In the genomic region with DNA sequence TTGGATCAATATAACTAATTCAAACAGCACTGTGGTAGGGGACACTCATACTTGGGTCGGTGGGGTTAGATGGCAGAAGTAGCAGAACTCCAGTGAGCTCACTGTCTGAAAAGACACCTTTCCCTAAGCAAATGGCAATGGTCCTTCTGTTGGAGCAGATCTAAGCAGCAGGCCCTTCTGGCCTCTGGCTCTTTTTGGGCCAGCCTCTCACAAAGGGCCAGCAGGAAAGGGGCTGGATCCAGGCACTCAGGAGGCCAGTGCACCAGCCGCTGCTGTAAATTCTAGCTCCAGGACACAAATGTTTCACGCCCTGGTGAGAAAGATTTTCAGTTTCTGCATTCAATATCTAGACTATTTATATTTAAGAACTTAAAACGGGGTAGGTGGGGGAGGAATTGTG, we compare ENCODE assay signal across 16 mouse cellular contexts.
DNase-seq lines count a peak whose midpoint lies in the region; ATAC-seq and TF ChIP-seq lines count a peak whose summit lies in the region.
"Had no signal": no experiment of that assay in that cellular context is flagged by ENCODE, and none has a peak within 500 bp of the region (broad histone marks: within the 10 kb centered on the region; RNA-seq: fewer than 3 reads in every experiment).

No protein-coding gene starts in this region.

- peak; percentile 40 for DNase-seq in heart, adult 11 months
- DNase-seq in heart, postnatal 36 days = no peak
- no peak for DNase-seq in kidney, postnatal 0 days (ENCODE audit: low spot score)
- no peak for DNase-seq in kidney, adult 8-10 months
- DNase-seq in cerebellum, adult 11 months = peak; percentile 61
- DNase-seq in cerebellum, postnatal 14 days = peak; percentile 75 to 78
- DNase-seq in left cerebral cortex, adult 8-10 months (ENCODE audit: low spot score in 2 of 2) = no peak
- no peak for DNase-seq in gastrocnemius, postnatal 25 days
- DNase-seq: adrenal gland, postnatal 14 days; gastrocnemius, postnatal 36 days; heart, postnatal 4 days; kidney, adult 18-20 months; lung, adult 2 months; thymus, adult 2 months had no signal

- 56% methylated on average over 4 of the region's 4 CpGs for WGBS in kidney, postnatal 0 days

- no peaks in the 10 kb centered on the region for H3K9me3 ChIP-seq in kidney, postnatal 0 days (replicated peaks; ENCODE audit: low read length)
- H3K9me3 ChIP-seq: heart, embryonic 12.5 days; neural tube, embryonic 12.5 days had no signal

- no peaks in the 10 kb centered on the region for H3K27me3 ChIP-seq in kidney, postnatal 0 days (ENCODE audit: insufficient read depth, low read length)
- H3K27me3 ChIP-seq: heart, embryonic 12.5 days; neural tube, embryonic 12.5 days had no signal

- H3K27ac ChIP-seq in kidney, postnatal 0 days = peak overlapping the region; percentile 62; the same call in 1 of the 2 replicates
- H3K27ac ChIP-seq: neural tube, embryonic 12.5 days had no signal

- no peak overlapping the region for H3K4me3 ChIP-seq in kidney, postnatal 0 days (replicated peaks; ENCODE audit: low read depth, low read length)
- H3K4me3 ChIP-seq: heart, embryonic 12.5 days; neural tube, embryonic 12.5 days had no signal

- H3K4me1 ChIP-seq in kidney, postnatal 0 days (replicated peaks; ENCODE audit: insufficient read depth, low read length) = no peaks in the 10 kb centered on the region

- H3K36me3 ChIP-seq in kidney, postnatal 0 days (ENCODE audit: insufficient read depth, low read length) = no peaks in the 10 kb centered on the region
- H3K36me3 ChIP-seq: heart, embryonic 12.5 days; neural tube, embryonic 12.5 days had no signal

- no peak for ATAC-seq in kidney, postnatal 0 days (replicated peaks; ENCODE audit: low FRiP score, low read depth)

- intact Hi-C loops in heart, postnatal 36 days (cut with DNase I) = no loop called here

- no peak for TF ChIP-seq CTCF in kidney, postnatal 0 days (IDR thresholded peaks at IDR 0.05; ENCODE audit: low read depth)

- H3K9ac ChIP-seq in kidney, postnatal 0 days (ENCODE audit: low read depth, low read length) = no peak overlapping the region
- H3K9ac ChIP-seq: heart, embryonic 12.5 days; neural tube, embryonic 12.5 days had no signal

- H3K4me2 ChIP-seq in kidney, postnatal 0 days (ENCODE audit: low read length) = no peak overlapping the region
- H3K4me2 ChIP-seq: heart, embryonic 12.5 days; neural tube, embryonic 12.5 days had no signal

Comparison
In these comparisons a context has a peak if more than half of its experiments do, and no peak if none do; other contexts are left out.
1. DNase-seq: peak in heart, adult 11 months (single experiment), cerebellum, adult 11 months (single experiment) and cerebellum, postnatal 14 days (2 of 2); none in heart, postnatal 36 days (0 of 2), kidney, postnatal 0 days (single experiment), kidney, adult 8-10 months (0 of 2), left cerebral cortex, adult 8-10 months (0 of 2) and gastrocnemius, postnatal 25 days (single experiment).